Comparison of ENCODE assay signal across 18 mouse cellular contexts in the genomic region with DNA sequence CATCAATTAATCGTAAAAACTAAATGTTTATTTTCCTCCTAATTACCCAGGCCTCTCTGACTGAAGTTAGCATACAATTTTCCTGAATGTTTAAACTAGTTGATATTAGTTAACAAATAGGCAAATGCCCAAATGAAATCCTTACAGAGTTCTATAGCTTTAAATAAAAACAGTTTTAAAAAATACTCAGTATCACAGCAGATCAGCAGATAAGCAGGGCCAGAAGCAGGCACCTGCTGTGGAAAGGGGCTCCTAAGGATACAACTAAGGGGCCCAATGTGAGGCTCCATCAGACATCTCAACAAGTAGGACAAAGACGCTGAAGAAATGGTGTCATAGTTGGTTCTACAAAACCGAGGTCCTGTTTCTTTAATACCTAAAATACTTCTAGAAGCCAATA.
"Had no signal": no experiment of that assay in that cellular context is flagged by ENCODE, and none has a peak within 500 bp of the region (broad histone marks: within the 10 kb centered on the region; RNA-seq: fewer than 3 reads in every experiment).

No protein-coding gene starts in this region.

- H3K27me3 ChIP-seq: intestine, embryonic 15.5 days; lung, embryonic 15.5 days had no signal

- H3K27ac ChIP-seq: intestine, embryonic 15.5 days; kidney, postnatal 0 days; layer of hippocampus, adult 2 months; lung, embryonic 15.5 days; stomach, postnatal 0 days had no signal

- H3K4me3 ChIP-seq: intestine, embryonic 15.5 days; layer of hippocampus, adult 2 months; lung, embryonic 15.5 days had no signal

- H3K9ac ChIP-seq: intestine, embryonic 15.5 days; lung, embryonic 15.5 days had no signal

- H3K9me3 ChIP-seq: intestine, embryonic 15.5 days; lung, embryonic 15.5 days had no signal

- DNase-seq: kidney, adult 18-20 months; kidney, postnatal 25 days; layer of hippocampus, adult 9-11 months; lung, adult 18-20 months; lung, postnatal 10 days; lung, postnatal 36 days; midbrain, embryonic 14.5 days; right cerebral cortex, postnatal 14 days; right cerebral cortex, postnatal 4 days; thymus, adult 2 months; thymus, postnatal 14 days; thymus, postnatal 4 days had no signal

- H3K4me2 ChIP-seq: intestine, embryonic 15.5 days; lung, embryonic 15.5 days; midbrain, embryonic 11.5 days had no signal

- H3K36me3 ChIP-seq: intestine, embryonic 15.5 days; lung, embryonic 15.5 days had no signal

- ATAC-seq: intestine, embryonic 15.5 days had no signal
